Mouse (Mus musculus) layer of hippocampus, adult 2 months (tissue): ENCODE measurements around the gene Ubap2l. TPM values are rescaled to one million over a fixed set of nuclear protein-coding genes. Genes with fewer than 3 reads are reported as not detected.
A peak's percentile ranks its signal among the peaks of the same experiment; 100 is the strongest.

Experiments used
- DNase-seq, 2 experiments: peaks; one replicate each; pipeline ENCODE4 v3.0.0; 2022; ENCODE audit warnings: low spot score in 2 of 2
- H3K27ac ChIP-seq: fragments of 200-600 bp; 2 replicates; pipeline ENCODE4 v1.8.1; 2022
- H3K4me3 ChIP-seq: fragments of 200-600 bp; 2 replicates; pipeline ENCODE4 v1.8.1; 2022; ENCODE audit warnings: mild to moderate bottlenecking
- CTCF ChIP-seq: fragments of 200-600 bp; conservative IDR thresholded peaks from 2 replicates; pipeline ENCODE4 v1.8.1; 2022; ENCODE audit warnings: antibody characterized with exemption, mild to moderate bottlenecking, moderate library complexity
- microRNA-seq, 2 experiments: library from miRNA; unstranded; fragments of <30 nt; microRNA quantifications; one replicate each; pipeline ENCODE4 v1.2.0; 2021
- total RNA-seq, 2 experiments: library from RNA; stranded (reverse); gene quantifications; 2 replicates each; pipeline ENCODE4 v1.2.3; 2021

The Ubap2l gene
- total RNA-seq, 2 experiments from 2014 or later = 173 to 179 TPM

DNA sequence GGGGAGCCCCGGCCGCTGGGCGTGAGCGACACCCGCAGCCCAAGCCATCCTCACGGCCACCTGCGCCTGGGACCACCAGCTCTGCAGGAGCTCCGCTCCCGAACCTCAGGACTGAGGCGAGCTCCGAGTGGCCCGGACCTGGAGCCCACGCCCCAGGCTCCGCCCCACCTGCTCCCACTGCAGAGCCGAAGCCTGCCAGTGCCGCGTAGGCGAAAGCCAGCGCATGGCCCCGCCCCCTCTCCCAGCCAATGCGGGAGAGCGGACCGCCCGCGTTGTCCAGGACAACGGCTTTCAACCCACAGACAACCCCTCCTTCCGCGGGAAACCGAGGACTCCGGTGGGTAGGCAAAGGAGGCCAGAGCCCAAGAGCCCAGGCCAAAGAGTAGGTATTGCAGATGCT lies 92.0 kb downstream of the Ubap2l start:
- Histone ChIP-seq H3K27ac (peak overlapping the region; percentile 93), H3K4me3 (peak overlapping the region; percentile 95)
- no peak for TF ChIP-seq CTCF
- DNase-seq = peak; percentile 94 to 96

DNA sequence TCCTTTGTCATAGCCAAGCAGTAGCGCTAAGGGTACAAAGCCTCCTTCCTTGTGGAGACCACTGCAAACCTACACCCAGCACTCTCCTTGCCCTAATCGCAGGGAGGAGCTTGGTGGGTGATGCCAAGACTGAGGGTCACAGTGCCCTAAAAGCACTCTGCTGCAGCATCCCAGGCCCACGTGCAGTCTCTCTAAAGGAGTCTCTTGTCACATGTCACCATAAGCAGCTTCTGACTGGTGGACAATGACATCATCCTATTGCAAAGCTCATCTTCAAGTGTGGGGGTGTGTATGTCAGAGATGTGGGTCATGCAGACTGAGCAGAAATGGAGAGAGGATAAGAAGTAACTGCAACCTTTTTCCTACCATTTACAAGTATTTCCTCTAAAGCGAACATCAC lies 93.0 kb downstream of the Ubap2l start:
- peak overlapping the region; percentile 93 for H3K27ac ChIP-seq

DNA sequence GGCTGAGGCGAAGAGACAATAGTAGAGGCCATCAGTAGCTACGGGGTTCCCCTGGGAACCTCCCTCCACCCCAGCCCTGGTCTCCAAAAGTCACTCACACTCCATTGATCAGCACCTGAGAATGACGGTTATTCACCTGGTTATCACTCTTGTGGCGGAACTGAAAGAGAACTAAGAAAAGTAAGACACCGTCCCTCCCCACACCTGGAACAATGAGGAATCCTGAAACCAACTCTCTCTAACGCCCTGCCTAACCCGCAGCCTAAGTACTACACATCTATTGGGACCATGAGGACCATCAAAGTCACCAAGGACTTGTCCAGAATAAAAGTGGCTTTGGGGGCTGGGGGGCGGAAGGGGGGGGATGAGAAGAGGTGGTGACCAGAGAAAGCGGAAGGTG lies 94.5 kb downstream of the Ubap2l start:
- no peak for TF ChIP-seq CTCF
- no peak overlapping the region for H3K27ac ChIP-seq
- H3K4me3 ChIP-seq = no peak overlapping the region
- DNase-seq = no peak

More for the DNA sequence above, 93.0 kb downstream of the Ubap2l start:
- peak; percentile 42 to 79 for DNase-seq
- no peak for TF ChIP-seq CTCF
- H3K4me3 ChIP-seq = peak overlapping the region; percentile 95

DNA sequence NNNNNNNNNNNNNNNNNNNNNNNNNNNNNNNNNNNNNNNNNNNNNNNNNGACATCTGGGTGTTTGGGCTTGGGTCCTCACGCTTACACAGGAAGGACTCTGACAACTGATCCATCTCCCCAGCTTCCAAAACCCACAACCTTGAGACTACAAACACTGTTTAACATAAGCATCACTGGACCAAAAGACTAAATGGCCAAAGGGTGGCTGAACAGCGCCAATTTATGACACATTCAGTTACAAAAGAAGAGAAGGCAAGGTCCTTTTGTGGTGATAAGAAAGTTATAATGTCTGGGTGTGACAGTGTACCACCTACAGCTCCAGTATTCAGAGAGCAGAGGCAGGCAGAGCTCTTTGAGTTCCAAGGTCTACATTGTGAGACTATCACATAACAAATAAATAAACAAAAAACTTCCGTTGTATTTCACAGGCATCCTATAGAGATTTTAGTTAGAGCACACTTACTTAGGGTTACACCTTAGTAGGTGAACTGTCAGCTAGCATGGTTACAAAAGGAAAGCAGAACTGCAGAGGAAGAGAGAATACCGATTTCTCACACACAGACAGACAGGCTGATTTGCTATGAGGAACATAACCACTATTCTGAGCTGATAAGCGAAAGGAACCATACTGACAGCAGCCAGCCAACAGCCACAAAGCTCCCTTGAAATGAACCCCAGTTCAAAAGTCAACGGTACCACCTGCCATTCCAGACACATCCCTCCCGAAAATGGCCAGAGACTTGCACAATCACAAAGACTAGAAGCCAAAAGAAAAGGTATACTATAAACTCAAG lies 96.1 kb downstream of the Ubap2l start:
- no peak overlapping the region for H3K4me3 ChIP-seq
- no peak overlapping the region for H3K27ac ChIP-seq
- no peak for TF ChIP-seq CTCF
- no peak for DNase-seq

DNA sequence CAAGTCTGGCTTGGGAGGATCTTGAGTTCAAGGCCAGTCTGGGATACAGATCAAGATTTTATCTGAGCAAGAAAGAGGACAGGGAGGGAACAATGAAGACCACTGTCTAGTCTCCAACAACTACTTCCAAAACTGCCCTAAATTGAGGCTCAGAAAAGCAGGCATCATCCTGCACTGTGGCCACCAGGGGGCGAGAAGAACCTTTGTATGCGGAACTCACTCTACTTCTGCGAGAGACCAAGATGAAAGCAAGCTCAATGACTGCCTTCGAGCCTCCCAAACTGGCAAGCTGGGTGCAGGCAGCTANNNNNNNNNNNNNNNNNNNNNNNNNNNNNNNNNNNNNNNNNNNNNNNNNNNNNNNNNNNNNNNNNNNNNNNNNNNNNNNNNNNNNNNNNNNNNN lies 99.0 kb downstream of the Ubap2l start:
- peak overlapping the region; percentile 9; the same call in 1 of the 2 replicates for H3K27ac ChIP-seq
- H3K4me3 ChIP-seq = no peak overlapping the region
- TF ChIP-seq CTCF = peak; percentile 96
- DNase-seq = peak; percentile 70 to 86

Small RNAs within 50 kb of the gene (microRNA-seq; reads per million reads assigned to microRNA genes)
- 4.8 to 9.2 reads per million in 2 experiments for gene Mir190b
- 0.32 to 0.55 reads per million in 2 experiments for gene Mir7669

Other genes starting within 250 kb of the Ubap2l start
- gene She, start 221.3 kb downstream of the Ubap2l start, total RNA-seq = 1 to 10 TPM; 2.8 to 3.1 TPM
- gene Il6ra, start 139.4 kb downstream of the Ubap2l start, total RNA-seq = 1 to 10 TPM; 5.9 to 6.1 TPM
- gene Atp8b2, start 89.1 kb downstream of the Ubap2l start, total RNA-seq = 10 to 100 TPM; 79.1 to 94.6 TPM
- gene Hax1, start 53.8 kb downstream of the Ubap2l start, total RNA-seq = 10 to 100 TPM; 89.8 to 91.8 TPM
- 100 to 1,000 TPM in 1 of 2 experiments, 10 to 100 TPM in 1; 89.6 to 101 TPM for gene 4933434E20Rik, start 992 bp downstream of the Ubap2l start, total RNA-seq
- gene Tpm3, start 20.0 kb upstream of the Ubap2l start, total RNA-seq = 100 to 1,000 TPM; 177 to 183 TPM
- under 1 TPM; 0.25 to 0.33 TPM for gene Nup210l, start 51.5 kb upstream of the Ubap2l start, total RNA-seq
- gene Rps27, start 161.0 kb upstream of the Ubap2l start, total RNA-seq = 100 to 1,000 TPM; 995 to 997 TPM
- gene Rab13, start 161.1 kb upstream of the Ubap2l start, total RNA-seq = 1 to 10 TPM; 6.2 to 8.8 TPM
- 10 to 100 TPM; 44.3 to 45.3 TPM for gene Jtb, start 179.0 kb upstream of the Ubap2l start, total RNA-seq
- not detected for gene Creb3l4, start 190.9 kb upstream of the Ubap2l start, total RNA-seq
- gene Slc39a1, start 195.5 kb upstream of the Ubap2l start, total RNA-seq = 10 to 100 TPM; 42.5 to 45.5 TPM
- 10 to 100 TPM; 38.3 to 49.5 TPM for gene Crtc2, start 201.5 kb upstream of the Ubap2l start, total RNA-seq
- 10 to 100 TPM; 33.7 to 35.6 TPM for gene Dennd4b, start 212.6 kb upstream of the Ubap2l start, total RNA-seq
- 100 to 1,000 TPM; 107 to 108 TPM for gene Gatad2b, start 240.6 kb upstream of the Ubap2l start, total RNA-seq